In the genomic region with DNA sequence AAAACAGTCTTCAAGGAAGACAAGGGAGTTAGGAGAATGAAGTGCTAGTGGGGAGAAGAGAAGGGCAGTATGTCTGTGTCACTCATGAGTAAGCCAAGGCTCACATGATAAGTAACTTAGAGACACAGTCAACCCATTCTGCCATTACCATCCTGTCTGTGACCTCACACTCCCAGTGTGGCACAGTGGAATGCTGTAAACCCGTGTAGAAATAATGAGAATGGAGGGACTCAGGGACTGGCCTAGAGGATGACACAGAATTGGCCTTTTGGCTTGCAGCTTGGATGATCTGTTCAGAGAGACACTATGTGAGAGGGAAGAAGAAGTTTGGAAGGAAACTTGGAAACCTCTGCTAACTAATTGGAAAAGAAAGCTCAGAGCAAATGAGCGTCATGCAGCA, we compare ENCODE assay signal across 25 mouse cellular contexts. TPM values are rescaled to one million over a fixed set of nuclear protein-coding genes. Genes with fewer than 3 reads are reported as not detected.
DNase-seq lines count a peak whose midpoint lies in the region; TF ChIP-seq lines count a peak whose summit lies in the region.
"Had no signal": no experiment of that assay in that cellular context is flagged by ENCODE, and none has a peak within 500 bp of the region (broad histone marks: within the 10 kb centered on the region; RNA-seq: fewer than 3 reads in every experiment).

No protein-coding gene starts in this region.

- no peak for TF ChIP-seq CTCF in testis, adult 2 months (IDR thresholded peaks at IDR 0.05; ENCODE audit: control insufficient read depth, insufficient read depth, insufficient replicate concordance, low read depth, low read length)

- DNase-seq in adrenal gland, adult (ENCODE audit: inconsistent age in 2 of 2, low spot score in 1 of 2), result peak; percentile 42 to 74
- DNase-seq in adrenal gland, postnatal 4 days (ENCODE audit: low spot score in 2 of 2), result no peak
- DNase-seq in adrenal gland, adult 2 months, result peak; percentile 69
- no peak for DNase-seq in adrenal gland, adult 18-20 months (ENCODE audit: low spot score in 2 of 2)
- DNase-seq in heart, adult 11 months, result peak; percentile 29
- DNase-seq in heart, postnatal 25 days (ENCODE audit: low spot score), result no peak
- no peak for DNase-seq in testis, postnatal 14 days (ENCODE audit: low spot score)
- DNase-seq: adrenal gland, adult 8-10 months; adrenal gland, postnatal 10 days; adrenal gland, postnatal 14 days; adrenal gland, postnatal 25 days; B cell, adult 2 months; cerebellum, adult 11 months; cerebellum, adult 11-12 months; cerebellum, adult 18-20 months; cerebellum, adult 2 months; cerebellum, adult 8-10 months; cerebellum, adult 9-10 months had no signal

- peak overlapping the region; percentile 32; the same call in 1 of the 2 replicates for H3K4me3 ChIP-seq in testis, adult 2 months (ENCODE audit: control insufficient read depth, low read depth, low read length)

- no peaks in the 10 kb centered on the region; the same call in 1 of the 2 replicates for H3K4me1 ChIP-seq in testis, adult 2 months (ENCODE audit: control insufficient read depth, insufficient read depth, low read length)

- intact Hi-C loops in heart, postnatal 25 days (cut with DNase I), result no loop called here

- no peaks in the 10 kb centered on the region for H3K27me3 ChIP-seq in testis, adult 2 months (ENCODE audit: control insufficient read depth, insufficient read depth, low read length)
- H3K27me3 ChIP-seq: CH12.LX, Patski had no signal

- no peaks in the 10 kb centered on the region for H3K36me3 ChIP-seq in testis, adult 2 months (ENCODE audit: control insufficient read depth, insufficient read depth, low read length)

- TF ChIP-seq POLR2A in testis, adult 2 months (IDR thresholded peaks at IDR 0.05; ENCODE audit: control insufficient read depth, low read depth, low read length), result no peak

- no peak overlapping the region for H3K27ac ChIP-seq in testis, adult 2 months (ENCODE audit: control insufficient read depth, insufficient read depth, low read depth, low read length)

RNA-seq across cellular contexts. Expression of a gene that starts 5.8 kb away (rescaled TPM):
- 10 to 100 TPM; 30.5 to 30.7 TPM for total RNA-seq in adrenal gland, postnatal 4 days (2021)
- total RNA-seq in adrenal gland, adult 2 months (2021), result 10 to 100 TPM; 14.9 to 28.4 TPM
- 2.1 and 2.8 TPM in 2 replicates for polyA plus RNA-seq in adrenal gland, adult 2 months (2012; rRNA removed)
- total RNA-seq in adrenal gland, adult 18-20 months (2021), result 10 to 100 TPM; 22.2 to 23.4 TPM
- total RNA-seq in heart, postnatal 25 days (2021), result 10 to 100 TPM in 1 of 2 experiments, 1 to 10 TPM in 1; 8.2 to 10.4 TPM
- 6.8 and 10.6 TPM in 2 replicates for polyA plus RNA-seq in testis, adult 2 months (2012; rRNA removed)
- polyA plus RNA-seq: activated CD4-positive, CD25-positive, alpha-beta regulatory T cell, adult 4 months; CD4-positive, CD25-positive, alpha-beta regulatory T cell, adult 4 months had no signal

RNA-seq across cellular contexts. Expression of a gene that starts 8.0 kb away (rescaled TPM):
- 10 to 100 TPM; 18.3 to 18.7 TPM for total RNA-seq in adrenal gland, postnatal 4 days (2021)
- total RNA-seq in adrenal gland, adult 2 months (2021), result 10 to 100 TPM; 17.8 to 18.0 TPM
- 2.6 and 2.8 TPM in 2 replicates for polyA plus RNA-seq in adrenal gland, adult 2 months (2012; rRNA removed)
- 10 to 100 TPM; 17.1 to 21.8 TPM for total RNA-seq in adrenal gland, adult 18-20 months (2021)
- 10 to 100 TPM; 10.6 TPM for total RNA-seq in heart, postnatal 25 days (2021)
- 14.3 and 14.4 TPM in 2 replicates for polyA plus RNA-seq in testis, adult 2 months (2012; rRNA removed)

RNA-seq across cellular contexts. Expression of a gene that starts 36.6 kb away (rescaled TPM):
- 10 to 100 TPM; 29.9 to 33.5 TPM for total RNA-seq in adrenal gland, postnatal 4 days (2021)
- 10 to 100 TPM; 31.4 to 53.7 TPM for total RNA-seq in adrenal gland, adult 2 months (2021)
- 7.7 and 9.6 TPM in 2 replicates for polyA plus RNA-seq in adrenal gland, adult 2 months (2012; rRNA removed)
- 10 to 100 TPM; 25.1 to 31.1 TPM for total RNA-seq in adrenal gland, adult 18-20 months (2021)
- 10 to 100 TPM in 1 of 2 experiments, 1 to 10 TPM in 1; 9.2 to 12.0 TPM for total RNA-seq in heart, postnatal 25 days (2021)
- 5.5 and 7.4 TPM in 2 replicates for polyA plus RNA-seq in testis, adult 2 months (2012; rRNA removed)
- total RNA-seq: CH12.LX, MEL had no signal
- polyA plus RNA-seq: activated CD4-positive, CD25-positive, alpha-beta regulatory T cell, adult 4 months; G1E had no signal

Comparison
In these comparisons a context has a peak if more than half of its experiments do, and no peak if none do; other contexts are left out.
1. DNase-seq: peak in adrenal gland, adult (2 of 2), adrenal gland, adult 2 months (single experiment) and heart, adult 11 months (single experiment); none in adrenal gland, postnatal 4 days (0 of 2), adrenal gland, adult 18-20 months (0 of 2), heart, postnatal 25 days (single experiment) and testis, postnatal 14 days (single experiment).